Mouse (Mus musculus) C2C12 (cell line): ENCODE measurements at regions not wholly inside any gene's neighbourhood (a gene's known extent, or its start where the extent isn't known, plus 50 kb on each side); places are given as distances from the start of the nearest gene placed in this dataset.

Source experiments
- H3K27me3 ChIP-seq: one replicate; pipeline ENCODE4 v1.6.1; 2011; ENCODE audit not compliant: control insufficient read depth, insufficient read depth, insufficient read length
- H3K36me3 ChIP-seq: one replicate; pipeline ENCODE4 v1.6.1; 2011; ENCODE audit not compliant: control insufficient read depth, insufficient read depth
- H3K4me3 ChIP-seq: one replicate; pipeline ENCODE4 v1.5.1; 2011; ENCODE audit warnings: mild to moderate bottlenecking, control low read depth; ENCODE audit not compliant: poor library complexity, insufficient read depth, severe bottlenecking
- H3K79me2 ChIP-seq: one replicate; pipeline ENCODE4 v1.6.1; 2011; ENCODE audit not compliant: control insufficient read depth, insufficient read depth
- H3K79me3 ChIP-seq: one replicate; pipeline ENCODE4 v1.6.1; 2011; ENCODE audit warnings: low read depth, control low read depth
- H3ac ChIP-seq: one replicate; pipeline ENCODE3; 2011; ENCODE audit warnings: low read depth; ENCODE audit not compliant: control insufficient read depth, insufficient read length
- CEBPB ChIP-seq: IDR thresholded peaks from one replicate; pipeline ENCODE4 v1.6.1; 2011; ENCODE audit warnings: low read depth, mild to moderate bottlenecking, control low read depth, moderate library complexity
- CTCF ChIP-seq: IDR thresholded peaks from one replicate; pipeline ENCODE4 v1.5.1; 2011; ENCODE audit not compliant: control insufficient read depth, insufficient read depth, insufficient read length
- FOSL1 ChIP-seq: IDR thresholded peaks from one replicate; pipeline ENCODE4 v1.8.0; 2011; ENCODE audit warnings: mild to moderate bottlenecking, low read length; ENCODE audit not compliant: poor library complexity, insufficient read depth, severe bottlenecking
- MAX ChIP-seq: IDR thresholded peaks from one replicate; pipeline ENCODE4 v1.6.1; 2011; ENCODE audit warnings: mild to moderate bottlenecking, control low read depth
- MYOD1 ChIP-seq: IDR thresholded peaks from one replicate; pipeline ENCODE4 v1.6.1; 2011; ENCODE audit warnings: low read depth; ENCODE audit not compliant: control insufficient read depth, insufficient read length
- MYOG ChIP-seq: IDR thresholded peaks from one replicate; pipeline ENCODE4 v1.6.1; 2011; ENCODE audit not compliant: control insufficient read depth, insufficient read length; ENCODE audit errors: extremely low read depth
- USF1 ChIP-seq: IDR thresholded peaks from one replicate; pipeline ENCODE4 v1.6.1; 2011; ENCODE audit warnings: low read depth, mild to moderate bottlenecking, control low read depth, moderate library complexity

DNA sequence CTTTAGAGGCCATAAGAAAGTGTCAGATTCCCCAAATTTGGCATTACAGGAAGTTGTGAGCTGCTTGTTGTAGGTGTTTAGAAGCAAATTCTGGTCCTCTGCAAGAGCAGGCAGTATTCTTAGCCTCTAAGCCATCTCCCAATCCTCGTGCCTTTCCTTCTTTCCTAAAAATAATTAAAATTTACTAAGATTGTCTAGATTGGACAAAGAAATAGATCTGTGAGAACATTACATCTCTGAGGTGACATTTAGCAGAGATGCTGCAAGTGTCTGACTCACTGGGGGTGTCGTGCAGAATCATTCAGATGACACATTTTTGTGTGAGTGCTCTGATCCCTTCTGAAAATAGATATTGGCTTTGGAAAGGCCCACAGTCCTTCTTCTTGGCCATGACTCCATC is 330.7 kb upstream of the Castor2 start:
- H3K27me3 ChIP-seq, result no peaks in the 10 kb centered on the region
- no peaks in the 10 kb centered on the region for H3K79me2 ChIP-seq
- H3K79me3 ChIP-seq, result no peaks in the 10 kb centered on the region
- H3K4me3 ChIP-seq, result no peak overlapping the region
- TF ChIP-seq FOSL1 (no peak), MYOG (no peak), CEBPB (no peak), MAX (no peak)
- no peaks in the 10 kb centered on the region for H3K36me3 ChIP-seq
- H3ac ChIP-seq, result no peak overlapping the region

DNA sequence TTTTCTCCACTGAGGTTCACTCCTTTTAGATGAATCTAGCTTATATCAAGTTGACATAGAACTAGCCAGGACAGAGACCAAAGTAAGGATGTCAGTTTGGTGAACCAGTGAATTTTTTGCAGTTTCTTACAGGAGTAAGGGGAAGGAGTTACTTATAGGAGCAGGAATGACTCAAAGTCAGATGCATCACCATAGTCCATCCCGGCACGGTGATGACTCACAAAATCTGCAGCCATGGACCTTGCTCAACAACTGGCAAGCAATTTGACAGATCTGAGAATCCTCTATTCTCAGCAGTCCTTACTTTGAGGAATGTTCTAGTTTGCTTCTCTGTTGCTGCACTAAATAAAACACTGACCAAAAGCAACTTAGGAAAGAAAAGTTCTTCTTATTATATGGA is 341.7 kb upstream of the Castor2 start:
- Histone ChIP-seq H3K27me3 (no peaks in the 10 kb centered on the region), H3K79me3 (no peaks in the 10 kb centered on the region), H3K36me3 (no peaks in the 10 kb centered on the region), H3K79me2 (no peaks in the 10 kb centered on the region), H3ac (no peak overlapping the region), H3K4me3 (no peak overlapping the region)
- TF ChIP-seq MYOG (no peak), CEBPB (no peak), CTCF (no peak), USF1 (no peak), MYOD1 (no peak), MAX (no peak)

DNA sequence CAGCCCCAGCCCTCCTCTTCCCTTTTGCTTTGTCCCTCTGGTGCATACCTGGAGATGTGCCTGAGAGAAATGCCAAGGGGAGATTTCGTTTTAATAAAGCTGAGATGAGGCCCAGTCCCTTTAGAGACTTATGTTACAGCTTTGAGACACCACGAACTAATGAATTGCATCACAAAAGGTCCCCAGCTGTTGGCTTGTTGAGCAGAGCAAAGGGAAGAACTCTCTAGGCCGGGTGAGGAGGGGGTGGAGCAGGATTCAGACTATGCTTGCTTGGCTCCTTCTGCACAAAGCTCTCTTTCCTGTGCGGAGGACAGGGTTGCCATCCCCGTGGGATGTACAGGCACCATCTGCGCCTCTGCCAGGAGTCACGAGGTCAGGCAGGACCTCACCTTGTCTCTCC is 345.3 kb upstream of the Castor2 start:
- H3K36me3 ChIP-seq, result no peaks in the 10 kb centered on the region
- no peak overlapping the region for H3K4me3 ChIP-seq
- H3K79me2 ChIP-seq, result no peaks in the 10 kb centered on the region
- H3K27me3 ChIP-seq, result no peaks in the 10 kb centered on the region
- no peak overlapping the region for H3ac ChIP-seq
- no peak for TF ChIP-seq MYOD1
- no peak for TF ChIP-seq MYOG
- TF ChIP-seq MAX, result no peak
- TF ChIP-seq FOSL1, result no peak
- TF ChIP-seq CTCF, result no peak
- TF ChIP-seq USF1, result no peak
- no peak for TF ChIP-seq CEBPB
- no peaks in the 10 kb centered on the region for H3K79me3 ChIP-seq

DNA sequence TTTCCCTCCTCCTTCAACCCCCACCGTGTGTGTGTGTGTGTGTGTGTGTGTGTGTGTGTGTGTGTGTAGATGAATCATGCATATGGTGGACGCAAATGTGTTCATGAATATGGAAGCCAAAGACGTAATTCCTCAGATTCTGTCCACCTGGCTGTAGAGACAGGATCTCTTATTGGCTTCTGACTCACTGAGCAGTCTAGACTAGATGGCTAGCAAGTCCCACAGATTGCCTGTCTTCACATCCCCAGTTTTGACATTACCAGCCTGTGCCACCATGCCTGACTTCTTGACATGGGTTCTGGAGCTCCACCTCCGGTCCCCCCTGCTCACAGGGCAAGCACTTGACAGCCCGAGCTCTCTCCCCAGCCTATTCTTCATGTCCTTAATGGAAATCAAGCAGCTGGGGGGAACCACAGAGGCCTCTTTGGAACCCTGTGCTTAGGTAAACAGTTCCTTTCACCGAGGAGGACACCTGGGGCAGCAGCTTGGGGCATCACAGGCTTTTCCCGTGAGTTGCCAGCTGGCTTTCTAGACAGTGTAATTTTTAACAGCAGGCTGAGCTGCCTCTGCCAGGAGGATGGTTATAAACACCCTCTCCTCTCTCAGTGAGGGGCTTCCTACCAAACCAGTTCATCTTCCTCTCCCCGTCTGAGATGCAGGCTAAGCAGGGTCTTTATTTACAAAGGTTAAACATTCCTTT is 345.9 kb upstream of the Castor2 start:
- no peaks in the 10 kb centered on the region for H3K36me3 ChIP-seq
- H3K79me3 ChIP-seq, result no peaks in the 10 kb centered on the region
- no peaks in the 10 kb centered on the region for H3K27me3 ChIP-seq
- H3K79me2 ChIP-seq, result no peaks in the 10 kb centered on the region
- H3ac ChIP-seq, result no peak overlapping the region
- TF ChIP-seq MYOD1, result no peak
- no peak for TF ChIP-seq FOSL1
- no peak for TF ChIP-seq MAX
- TF ChIP-seq CEBPB, result no peak
- TF ChIP-seq MYOG, result no peak
- TF ChIP-seq CTCF, result no peak
- no peak for TF ChIP-seq USF1
- no peak overlapping the region for H3K4me3 ChIP-seq

DNA sequence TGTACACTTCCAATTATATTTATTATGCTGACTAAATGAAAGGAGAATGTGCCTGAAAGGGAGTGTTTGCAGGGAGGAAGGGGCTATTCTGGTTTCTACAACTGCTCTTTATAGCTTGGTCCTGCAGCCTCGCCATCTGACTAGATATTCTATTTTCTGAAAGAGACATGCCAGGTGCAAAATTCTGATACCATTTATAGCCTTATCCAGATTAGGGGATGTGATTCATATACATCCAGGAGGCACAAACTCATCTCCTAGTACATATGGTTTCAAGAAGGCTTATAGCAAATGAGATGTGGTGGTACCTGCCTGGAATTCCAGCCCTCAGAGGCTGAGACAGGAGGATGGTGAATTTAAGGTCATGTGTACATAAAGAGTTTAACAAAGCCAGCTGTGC is 352.6 kb upstream of the Castor2 start:
- Histone ChIP-seq H3K4me3 (no peak overlapping the region), H3K79me3 (no peaks in the 10 kb centered on the region), H3K79me2 (no peaks in the 10 kb centered on the region), H3K27me3 (no peaks in the 10 kb centered on the region), H3ac (no peak overlapping the region), H3K36me3 (no peaks in the 10 kb centered on the region)
- TF ChIP-seq MAX, result no peak
- no peak for TF ChIP-seq MYOG
- TF ChIP-seq CEBPB, result no peak
- no peak for TF ChIP-seq USF1
- no peak for TF ChIP-seq CTCF
- no peak for TF ChIP-seq MYOD1
- TF ChIP-seq FOSL1, result no peak

DNA sequence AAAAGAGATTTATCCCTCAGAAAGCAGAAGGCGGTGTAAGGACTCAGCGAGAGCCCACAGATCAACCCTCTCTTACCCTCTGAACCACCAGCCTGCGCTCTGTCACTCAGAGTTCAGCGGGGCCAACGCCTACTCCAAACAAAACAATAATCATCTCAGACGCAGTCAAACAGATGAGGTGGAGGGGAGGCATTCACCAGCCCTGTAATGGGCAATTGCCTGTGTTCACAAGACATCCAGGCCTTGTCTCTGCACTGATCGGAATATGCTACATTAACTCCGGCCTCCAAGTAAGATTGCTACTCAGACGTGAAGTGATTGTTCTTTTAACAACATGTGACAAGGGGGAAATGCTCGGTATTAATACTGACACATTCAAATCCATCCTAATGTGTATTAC is 353.1 kb upstream of the Castor2 start:
- no peaks in the 10 kb centered on the region for H3K79me2 ChIP-seq
- TF ChIP-seq CEBPB (no peak), USF1 (no peak), FOSL1 (no peak), CTCF (no peak), MYOG (no peak), MAX (no peak), MYOD1 (no peak)
- H3K36me3 ChIP-seq, result no peaks in the 10 kb centered on the region
- no peaks in the 10 kb centered on the region for H3K79me3 ChIP-seq
- H3K27me3 ChIP-seq, result no peaks in the 10 kb centered on the region
- no peak overlapping the region for H3K4me3 ChIP-seq
- no peak overlapping the region for H3ac ChIP-seq
